31 mouse cellular contexts compared by ENCODE assay signal in the genomic region with DNA sequence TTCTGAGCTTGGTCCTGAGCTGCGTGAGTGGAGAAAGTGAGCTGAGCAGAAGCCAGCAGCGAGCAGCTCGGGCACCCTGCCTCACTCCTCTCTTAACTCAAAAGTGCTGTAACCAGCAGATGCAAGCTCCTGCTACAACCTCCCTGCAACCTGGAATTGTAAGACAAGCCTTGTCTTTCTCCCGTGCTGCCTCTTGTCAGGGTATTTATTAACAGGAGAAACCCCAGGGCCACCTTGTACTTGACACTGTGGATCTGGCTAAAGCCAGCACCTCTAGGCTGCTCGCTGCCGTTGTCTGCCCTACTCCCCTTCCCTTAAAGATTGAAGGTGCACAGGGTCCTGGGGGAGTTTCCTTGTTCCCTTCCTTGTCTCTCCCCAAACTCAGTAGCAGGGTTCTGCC. TPM values are rescaled to one million over a fixed set of nuclear protein-coding genes. Genes with fewer than 3 reads are reported as not detected.
DNase-seq lines count a peak whose midpoint lies in the region; ATAC-seq lines count a peak whose summit lies in the region.
"Had no signal": no experiment of that assay in that cellular context is flagged by ENCODE, and none has a peak within 500 bp of the region (broad histone marks: within the 10 kb centered on the region; RNA-seq: fewer than 3 reads in every experiment).

No protein-coding gene starts in this region.

- ATAC-seq in kidney, embryonic 16.5 days (ENCODE audit: low FRiP score, low TSS enrichment) = no peak
- no peak for ATAC-seq in midbrain, embryonic 15.5 days (replicated peaks)
- ATAC-seq: activated CD4-positive, CD25-positive, alpha-beta regulatory T cell, adult 4 months; forebrain, embryonic 15.5 days; inflammation-experienced regulatory T-cells, adult 6 months had no signal

- 64% methylated on average over 6 of the region's 6 CpGs for WGBS in kidney, embryonic 16.5 days
- 86% methylated on average over 6 of the region's 6 CpGs for WGBS in midbrain, embryonic 15.5 days

- peaks cover 11% of the 10 kb centered on the region for H3K4me1 ChIP-seq in kidney, embryonic 16.5 days (ENCODE audit: insufficient read depth, low read length)
- H3K4me1 ChIP-seq in midbrain, embryonic 15.5 days = no peaks in the 10 kb centered on the region
- H3K4me1 ChIP-seq: embryonic facial prominence, embryonic 13.5 days; forebrain, embryonic 10.5 days; forebrain, embryonic 15.5 days had no signal

- H3K27ac ChIP-seq in kidney, embryonic 16.5 days (ENCODE audit: low read length) = peak overlapping the region; percentile 69
- no peak overlapping the region for H3K27ac ChIP-seq in midbrain, embryonic 15.5 days
- H3K27ac ChIP-seq: embryonic facial prominence, embryonic 13.5 days; forebrain, embryonic 10.5 days; forebrain, embryonic 15.5 days; heart, embryonic 10.5 days; heart, embryonic 15.5 days; hindbrain, embryonic 14.5 days; liver, embryonic 14.5 days; macrophage; neural tube, embryonic 15.5 days; stomach, postnatal 0 days had no signal

- DNase-seq in cerebellum, postnatal 10 days = peak; percentile 42 to 56
- no peak for DNase-seq in cerebellum, postnatal 4 days (ENCODE audit: low spot score in 2 of 2)
- DNase-seq in kidney, adult 18-20 months = peak; percentile 36
- DNase-seq in kidney, postnatal 36 days = peak; percentile 46 to 62
- no peak for DNase-seq in right cerebral cortex, adult 18-20 months
- DNase-seq: gastrocnemius, postnatal 25 days; heart, adult 11 months; heart, postnatal 4 days; liver; lung, adult 2 months; midbrain, embryonic 14.5 days; retina, postnatal 1 day; thymus, adult 18-20 months; thymus, postnatal 4 days had no signal

- no peak overlapping the region for H3K4me3 ChIP-seq in kidney, embryonic 16.5 days (ENCODE audit: low read length)
- H3K4me3 ChIP-seq in midbrain, embryonic 15.5 days = no peak overlapping the region
- H3K4me3 ChIP-seq: embryonic facial prominence, embryonic 13.5 days; forebrain, embryonic 10.5 days; forebrain, embryonic 15.5 days; heart, embryonic 10.5 days; heart, embryonic 15.5 days; neural tube, embryonic 15.5 days had no signal

- no peak overlapping the region for H3K9ac ChIP-seq in kidney, embryonic 16.5 days (replicated peaks; ENCODE audit: low read length)
- H3K9ac ChIP-seq in midbrain, embryonic 15.5 days = no peak overlapping the region
- H3K9ac ChIP-seq: embryonic facial prominence, embryonic 13.5 days; forebrain, embryonic 15.5 days; heart, embryonic 15.5 days; hindbrain, embryonic 14.5 days; liver, embryonic 14.5 days; neural tube, embryonic 15.5 days had no signal

- H3K9me3 ChIP-seq in kidney, embryonic 16.5 days (ENCODE audit: low read length) = peaks cover 7% of the 10 kb centered on the region
- H3K9me3 ChIP-seq in midbrain, embryonic 15.5 days = no peaks in the 10 kb centered on the region
- H3K9me3 ChIP-seq: forebrain, embryonic 15.5 days; heart, embryonic 15.5 days; neural tube, embryonic 15.5 days had no signal

- no peaks in the 10 kb centered on the region for H3K27me3 ChIP-seq in kidney, embryonic 16.5 days (ENCODE audit: insufficient read depth, low read length)
- no peaks in the 10 kb centered on the region for H3K27me3 ChIP-seq in midbrain, embryonic 15.5 days (replicated peaks)
- H3K27me3 ChIP-seq: CH12.LX; embryonic facial prominence, embryonic 13.5 days; forebrain, embryonic 15.5 days; heart, embryonic 15.5 days; neural tube, embryonic 15.5 days had no signal

- H3K4me2 ChIP-seq in kidney, embryonic 16.5 days (replicated peaks; ENCODE audit: low read depth, low read length) = no peak overlapping the region
- H3K4me2 ChIP-seq in midbrain, embryonic 15.5 days = no peak overlapping the region
- H3K4me2 ChIP-seq: embryonic facial prominence, embryonic 13.5 days; forebrain, embryonic 15.5 days; heart, embryonic 15.5 days; hindbrain, embryonic 14.5 days; neural tube, embryonic 15.5 days had no signal

- peaks cover 58% of the 10 kb centered on the region for H3K36me3 ChIP-seq in kidney, embryonic 16.5 days (ENCODE audit: insufficient read depth, low read length)
- peaks cover 21% of the 10 kb centered on the region; the same call in 1 of the 2 replicates for H3K36me3 ChIP-seq in midbrain, embryonic 15.5 days (replicated peaks)

RNA-seq across cellular contexts. Expression of a gene that starts 16.5 kb away (rescaled TPM):
- polyA plus RNA-seq in kidney, embryonic 16.5 days (2015; fragmentation: Nextera tagmentation; extraction: Ambion mirVana) = 35.4 and 35.9 TPM in 2 replicates
- polyA plus RNA-seq in midbrain, embryonic 15.5 days (2015; fragmentation: Nextera tagmentation; extraction: Ambion mirVana) = 6.7 and 8.6 TPM in 2 replicates
- polyA plus RNA-seq: C2C12, macrophage had no signal

RNA-seq across cellular contexts. Expression of a gene that starts 28.7 kb away (rescaled TPM):
- polyA plus RNA-seq in kidney, embryonic 16.5 days (2015; fragmentation: Nextera tagmentation; extraction: Ambion mirVana) = 39.9 and 43.3 TPM in 2 replicates
- 47.5 and 48.7 TPM in 2 replicates for polyA plus RNA-seq in midbrain, embryonic 15.5 days (2015; fragmentation: Nextera tagmentation; extraction: Ambion mirVana)

RNA-seq across cellular contexts. Expression of a gene that starts 43.8 kb away (rescaled TPM):
- 1.5 and 3.9 TPM in 2 replicates for polyA plus RNA-seq in kidney, embryonic 16.5 days (2015; fragmentation: Nextera tagmentation; extraction: Ambion mirVana)
- polyA plus RNA-seq in midbrain, embryonic 15.5 days (2015; fragmentation: Nextera tagmentation; extraction: Ambion mirVana) = 1.7 and 2.5 TPM in 2 replicates
- polyA plus RNA-seq: C2C12; frontal cortex, adult 2 months; macrophage had no signal

Comparison
In these comparisons a context has a peak if more than half of its experiments do, and no peak if none do; other contexts are left out.
1. DNase-seq: peak in cerebellum, postnatal 10 days (2 of 2), kidney, adult 18-20 months (single experiment) and kidney, postnatal 36 days (2 of 2); none in cerebellum, postnatal 4 days (0 of 2) and right cerebral cortex, adult 18-20 months (single experiment).